Mouse (Mus musculus) ES-E14 (cell line): ENCODE data around the gene Sestd1.

Experiments used
- CHD2 ChIP-seq: IDR thresholded peaks from 2 replicates; pipeline ENCODE4 v1.6.1; 2014; ENCODE audit warnings: mild to moderate bottlenecking, low read depth, low read length, inconsistent platforms
- HCFC1 ChIP-seq: IDR thresholded peaks from 2 replicates; pipeline ENCODE4 v1.6.1; 2012; ENCODE audit warnings: low read length, inconsistent platforms, borderline replicate concordance; ENCODE audit not compliant: insufficient read depth
- MAFK ChIP-seq: IDR thresholded peaks from 2 replicates; pipeline ENCODE4 v1.6.1; 2014; ENCODE audit warnings: mild to moderate bottlenecking, low read depth, low read length, inconsistent platforms; ENCODE audit not compliant: insufficient read depth
- ZC3H11A ChIP-seq: IDR thresholded peaks from 2 replicates; pipeline ENCODE4 v1.6.1; 2012; ENCODE audit warnings: low read depth, mild to moderate bottlenecking, inconsistent platforms, low read length, borderline replicate concordance

GRCm38 (mm10) chr2:77176413-77176812, 104.0 kb downstream of the Sestd1 start:
- no peak for TF ChIP-seq ZC3H11A
- no peak for TF ChIP-seq HCFC1
- TF ChIP-seq MAFK, result no peak
- no peak for TF ChIP-seq CHD2
